Mouse (Mus musculus): ENCODE results near the gene Hnrnpdl. TPM values are rescaled to one million over a fixed set of nuclear protein-coding genes. Genes with fewer than 3 reads are reported as not detected.
A peak's percentile ranks its signal among the peaks of the same experiment; 100 is the strongest.

The Hnrnpdl gene
- polyA plus RNA-seq, 1 experiment from 2014 or later = 148 TPM

GRCm38 (mm10) chr5:100032107-100032506, 7.4 kb downstream of the Hnrnpdl start:
- H3K27ac ChIP-seq = no peak overlapping the region
- no peak for ATAC-seq (ENCODE audit: insufficient number of reproducible peaks, low FRiP score, low TSS enrichment, low read depth)

GRCm38 (mm10) chr5:100030069-100030468, 9.4 kb downstream of the Hnrnpdl start:
- peak; percentile 76 for ATAC-seq (ENCODE audit: insufficient number of reproducible peaks, low FRiP score, low TSS enrichment, low read depth)
- peaks cover 31% of the 10 kb centered on the region for H3K36me3 ChIP-seq
- H3K9ac ChIP-seq = no peak overlapping the region
- no peaks in the 10 kb centered on the region for H3K9me3 ChIP-seq
- no peak overlapping the region; the same call in 1 of the 2 replicates for H3K27ac ChIP-seq
- no peak overlapping the region for H3K4me2 ChIP-seq
- no peak overlapping the region for H3K4me3 ChIP-seq
- no peaks in the 10 kb centered on the region for H3K27me3 ChIP-seq
- WGBS = 13% methylated on average over 6 of the region's 6 CpGs
- H3K4me1 ChIP-seq = peaks cover 5% of the 10 kb centered on the region

More at GRCm38 (mm10) chr5:100032107-100032506, 7.4 kb downstream of the Hnrnpdl start:
- Histone ChIP-seq H3K9me3 (no peaks in the 10 kb centered on the region), H3K4me2 (no peak overlapping the region), H3K4me3 (no peak overlapping the region), H3K4me1 (peaks cover 13% of the 10 kb centered on the region), H3K36me3 (peaks cover 41% of the 10 kb centered on the region), H3K27me3 (no peaks in the 10 kb centered on the region), H3K9ac (no peak overlapping the region)
- WGBS = 81% methylated on average over 2 of the region's 2 CpGs

- Histone ChIP-seq H3K9me3 (no peaks in the 10 kb centered on the region), H3K9ac (no peak overlapping the region), H3K36me3 (no peaks in the 10 kb centered on the region), H3K27ac (no peak overlapping the region), H3K4me1 (peaks cover under 1% of the 10 kb centered on the region), H3K4me3 (no peak overlapping the region), H3K4me2 (no peak overlapping the region), H3K27me3 (no peaks in the 10 kb centered on the region)
- no peak for ATAC-seq (ENCODE audit: insufficient number of reproducible peaks, low FRiP score, low TSS enrichment, low read depth)
- 68% methylated on average over 1 of the region's 1 CpGs for WGBS
Observed at GRCm38 (mm10) chr5:100024868-100025267, 14.6 kb downstream of the Hnrnpdl start.

GRCm38 (mm10) chr5:100024403-100024802, 15.1 kb downstream of the Hnrnpdl start:
- Histone ChIP-seq H3K27me3 (no peaks in the 10 kb centered on the region), H3K4me3 (no peak overlapping the region), H3K27ac (no peak overlapping the region), H3K4me2 (no peak overlapping the region), H3K4me1 (no peaks in the 10 kb centered on the region), H3K9ac (no peak overlapping the region), H3K36me3 (no peaks in the 10 kb centered on the region), H3K9me3 (no peaks in the 10 kb centered on the region)
- no peak for ATAC-seq (ENCODE audit: insufficient number of reproducible peaks, low FRiP score, low TSS enrichment, low read depth)
- 66% methylated on average over 5 of the region's 5 CpGs for WGBS

- H3K36me3 ChIP-seq = no peaks in the 10 kb centered on the region
- H3K4me3 ChIP-seq = no peak overlapping the region
- no peak overlapping the region for H3K27ac ChIP-seq
- no peaks in the 10 kb centered on the region for H3K9me3 ChIP-seq
- H3K4me1 ChIP-seq = no peaks in the 10 kb centered on the region
- no peak overlapping the region for H3K9ac ChIP-seq
- H3K27me3 ChIP-seq = no peaks in the 10 kb centered on the region
- no peak overlapping the region for H3K4me2 ChIP-seq
- no peak for ATAC-seq (ENCODE audit: insufficient number of reproducible peaks, low FRiP score, low TSS enrichment, low read depth)
Observed at GRCm38 (mm10) chr5:100020089-100020488, 19.4 kb downstream of the Hnrnpdl start.

GRCm38 (mm10) chr5:100012599-100012998, 26.9 kb downstream of the Hnrnpdl start:
- WGBS = 84% methylated on average over 9 of the region's 9 CpGs
- no peak overlapping the region for H3K4me3 ChIP-seq
- H3K36me3 ChIP-seq = no peaks in the 10 kb centered on the region
- no peaks in the 10 kb centered on the region for H3K9me3 ChIP-seq
- no peaks in the 10 kb centered on the region for H3K4me1 ChIP-seq
- no peak for ATAC-seq (ENCODE audit: insufficient number of reproducible peaks, low FRiP score, low TSS enrichment, low read depth)
- no peaks in the 10 kb centered on the region for H3K27me3 ChIP-seq
- H3K27ac ChIP-seq = no peak overlapping the region
- no peak overlapping the region for H3K4me2 ChIP-seq
- H3K9ac ChIP-seq = no peak overlapping the region

GRCm38 (mm10) chr5:100008485-100008884, 31.0 kb downstream of the Hnrnpdl start:
- no peak overlapping the region for H3K4me2 ChIP-seq
- H3K4me1 ChIP-seq = no peaks in the 10 kb centered on the region
- no peak overlapping the region for H3K4me3 ChIP-seq
- WGBS = 56% methylated on average over 3 of the region's 3 CpGs
- no peak for ATAC-seq (ENCODE audit: insufficient number of reproducible peaks, low FRiP score, low TSS enrichment, low read depth)
- H3K9me3 ChIP-seq = no peaks in the 10 kb centered on the region
- H3K9ac ChIP-seq = no peak overlapping the region
- no peaks in the 10 kb centered on the region for H3K36me3 ChIP-seq
- no peaks in the 10 kb centered on the region for H3K27me3 ChIP-seq
- H3K27ac ChIP-seq = no peak overlapping the region

GRCm38 (mm10) chr5:100007040-100007375, 32.5 kb downstream of the Hnrnpdl start:
- no peaks in the 10 kb centered on the region for H3K4me1 ChIP-seq
- no peak overlapping the region for H3K4me2 ChIP-seq
- no peak overlapping the region for H3K4me3 ChIP-seq
- no peak for ATAC-seq (ENCODE audit: insufficient number of reproducible peaks, low FRiP score, low TSS enrichment, low read depth)
- no peaks in the 10 kb centered on the region for H3K9me3 ChIP-seq
- H3K27me3 ChIP-seq = no peaks in the 10 kb centered on the region
- no peak overlapping the region for H3K27ac ChIP-seq
- H3K36me3 ChIP-seq = no peaks in the 10 kb centered on the region
- H3K9ac ChIP-seq = no peak overlapping the region
- WGBS = 83% methylated on average over 4 of the region's 4 CpGs

GRCm38 (mm10) chr5:100006324-100007039, 33.0 kb downstream of the Hnrnpdl start:
- no peak for ATAC-seq (ENCODE audit: insufficient number of reproducible peaks, low FRiP score, low TSS enrichment, low read depth)
- Histone ChIP-seq H3K36me3 (no peaks in the 10 kb centered on the region), H3K4me1 (no peaks in the 10 kb centered on the region), H3K4me2 (no peak overlapping the region), H3K4me3 (no peak overlapping the region), H3K27ac (no peak overlapping the region), H3K9ac (no peak overlapping the region), H3K9me3 (no peaks in the 10 kb centered on the region), H3K27me3 (no peaks in the 10 kb centered on the region)
- whole genome bisulfite sequencing = 82% methylated on average over 4 of the region's 4 CpGs

GRCm38 (mm10) chr5:100005896-100006295, 33.6 kb downstream of the Hnrnpdl start:
- H3K4me2 ChIP-seq = no peak overlapping the region
- H3K4me3 ChIP-seq = no peak overlapping the region
- 84% methylated on average over 6 of the region's 6 CpGs for WGBS
- H3K27me3 ChIP-seq = no peaks in the 10 kb centered on the region
- no peak overlapping the region for H3K27ac ChIP-seq
- no peak for ATAC-seq (ENCODE audit: insufficient number of reproducible peaks, low FRiP score, low TSS enrichment, low read depth)
- H3K9me3 ChIP-seq = no peaks in the 10 kb centered on the region
- no peaks in the 10 kb centered on the region for H3K4me1 ChIP-seq
- H3K36me3 ChIP-seq = no peaks in the 10 kb centered on the region
- H3K9ac ChIP-seq = no peak overlapping the region

- Histone ChIP-seq H3K4me1 (no peaks in the 10 kb centered on the region), H3K9ac (no peak overlapping the region), H3K36me3 (no peaks in the 10 kb centered on the region), H3K9me3 (no peaks in the 10 kb centered on the region), H3K4me2 (no peak overlapping the region), H3K4me3 (no peak overlapping the region), H3K27ac (no peak overlapping the region), H3K27me3 (no peaks in the 10 kb centered on the region)
- ATAC-seq (ENCODE audit: insufficient number of reproducible peaks, low FRiP score, low TSS enrichment, low read depth) = no peak
- 59% methylated on average over 3 of the region's 3 CpGs for WGBS
Observed at GRCm38 (mm10) chr5:100005431-100005830, 34.0 kb downstream of the Hnrnpdl start.

- H3K36me3 ChIP-seq = no peaks in the 10 kb centered on the region
- H3K4me1 ChIP-seq = no peaks in the 10 kb centered on the region
- no peak overlapping the region for H3K27ac ChIP-seq
- H3K9me3 ChIP-seq = no peaks in the 10 kb centered on the region
- no peak overlapping the region for H3K4me2 ChIP-seq
- no peak for ATAC-seq (ENCODE audit: insufficient number of reproducible peaks, low FRiP score, low TSS enrichment, low read depth)
- no peak overlapping the region for H3K9ac ChIP-seq
- no peak overlapping the region for H3K4me3 ChIP-seq
- 87% methylated on average over 4 of the region's 4 CpGs for WGBS
- H3K27me3 ChIP-seq = no peaks in the 10 kb centered on the region
Observed at GRCm38 (mm10) chr5:100003895-100004294, 35.6 kb downstream of the Hnrnpdl start.

- ATAC-seq (ENCODE audit: insufficient number of reproducible peaks, low FRiP score, low TSS enrichment, low read depth) = no peak
- Histone ChIP-seq H3K9ac (no peak overlapping the region), H3K4me3 (no peak overlapping the region), H3K27ac (no peak overlapping the region), H3K4me1 (no peaks in the 10 kb centered on the region), H3K36me3 (no peaks in the 10 kb centered on the region), H3K9me3 (no peaks in the 10 kb centered on the region), H3K27me3 (no peaks in the 10 kb centered on the region), H3K4me2 (no peak overlapping the region)
- WGBS = 42% methylated on average over 8 of the region's 8 CpGs
Observed at GRCm38 (mm10) chr5:100000500-100000899, 39.0 kb downstream of the Hnrnpdl start.
